Mouse (Mus musculus) left cerebral cortex, postnatal 36 days (tissue): ENCODE measurements around the gene Zfp148. TPM values are rescaled to one million over a fixed set of nuclear protein-coding genes. Genes with fewer than 3 reads are reported as not detected.

Source experiments
- DNase-seq, 2 experiments: peaks; one replicate each; pipeline ENCODE4 v3.0.0; 2021 to 2022; ENCODE audit warnings: low spot score in 2 of 2, mixed read lengths in 1 of 2
- intact Hi-C: fragments of 180-260 bp; cut with DNase I; formaldehyde crosslinking; loops from one replicate; pipeline ENCODE4 v1.15.1; 2025
- total RNA-seq, 2 experiments: library from RNA; stranded (reverse); gene quantifications; 2 replicates each; pipeline ENCODE4 v1.2.3; 2021

Zfp148 gene
- 100 to 1,000 TPM; 159 TPM for total RNA-seq

DNA sequence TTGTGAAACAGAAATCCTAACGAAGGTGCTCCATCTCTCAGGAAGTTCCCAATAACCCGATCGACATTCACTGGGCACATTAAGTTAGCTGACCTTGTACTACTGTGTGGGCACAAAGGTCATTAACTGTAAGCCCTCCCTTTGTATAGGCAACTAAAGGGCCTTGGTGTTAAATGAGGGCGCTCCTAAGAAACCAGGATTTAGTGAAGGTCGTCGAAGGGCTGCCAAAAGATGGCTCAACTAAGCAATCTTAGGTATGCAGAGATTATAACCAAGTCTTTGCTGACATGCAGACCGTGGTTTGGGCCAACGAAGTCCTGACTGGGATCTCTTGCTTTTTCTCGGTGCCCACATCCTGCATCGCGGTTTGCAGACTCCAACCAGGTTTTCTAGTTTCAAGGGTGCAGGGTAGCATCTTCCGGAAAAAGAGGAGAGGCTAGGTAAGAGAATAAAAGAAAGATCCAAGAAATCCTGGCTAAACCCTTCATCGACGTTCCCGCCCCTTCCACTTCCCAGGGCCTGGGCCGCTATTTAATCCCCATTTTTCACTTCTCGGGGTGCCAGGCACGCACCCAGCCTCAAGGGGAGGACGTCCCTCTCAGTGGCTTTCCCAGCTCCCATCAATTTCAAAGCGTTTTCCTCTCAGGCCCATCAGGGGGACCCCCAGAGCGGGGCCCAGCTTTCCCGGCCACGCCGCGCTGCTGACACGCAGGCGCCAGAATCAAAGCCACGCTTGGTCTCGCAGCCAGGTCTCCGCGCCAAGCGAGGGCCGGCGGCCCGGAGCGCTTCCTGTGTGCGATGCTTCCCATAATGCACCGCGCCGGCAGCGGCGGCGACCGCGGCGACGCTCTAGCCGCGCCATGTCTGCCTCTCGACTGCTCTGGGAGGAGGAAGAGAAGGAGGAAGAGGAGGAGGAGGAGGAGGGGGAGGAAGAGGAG is at the start of gene Zfp148:
Gene Zfp148 (plus strand): TSS at position 893 of the 938 bp plus-strand sequence.
- DNase-seq, result peak; percentile 93 to 94
- intact Hi-C loops, result loop anchor here (2.0 to 10.0 kb wide), 5 partner anchors 35 to 503 kb away; partner anchors contain the start of genes Fyttd1, Osbpl11, Rubcn and Slc12a8

DNA sequence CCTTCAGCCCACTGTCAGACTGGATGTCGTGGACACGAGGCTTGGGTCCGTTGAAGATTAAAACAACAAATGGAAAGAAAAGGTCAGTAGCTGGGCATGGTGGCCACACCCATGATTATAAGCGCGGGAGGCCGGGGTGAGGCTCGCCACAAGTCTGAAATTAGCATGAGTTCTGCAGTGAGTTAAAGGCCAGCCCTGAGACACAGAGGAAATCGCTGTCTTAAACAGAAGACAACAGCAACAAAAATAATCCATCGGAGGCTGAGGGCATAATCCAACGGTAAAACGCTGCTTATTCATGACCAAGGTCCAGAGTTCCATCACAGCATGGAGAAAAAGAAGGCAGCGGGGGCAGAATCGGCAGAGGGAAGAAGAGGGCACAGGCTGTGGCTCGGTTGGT is 47.6 kb upstream of the Zfp148 start:
- no peak for DNase-seq
- intact Hi-C loops, result no loop called here

GRCm38 (mm10) chr16:33337177-33337576 is 43.5 kb upstream of the Zfp148 start:
- intact Hi-C loops, result no loop called here
- peak; percentile 39 to 57 for DNase-seq

DNA sequence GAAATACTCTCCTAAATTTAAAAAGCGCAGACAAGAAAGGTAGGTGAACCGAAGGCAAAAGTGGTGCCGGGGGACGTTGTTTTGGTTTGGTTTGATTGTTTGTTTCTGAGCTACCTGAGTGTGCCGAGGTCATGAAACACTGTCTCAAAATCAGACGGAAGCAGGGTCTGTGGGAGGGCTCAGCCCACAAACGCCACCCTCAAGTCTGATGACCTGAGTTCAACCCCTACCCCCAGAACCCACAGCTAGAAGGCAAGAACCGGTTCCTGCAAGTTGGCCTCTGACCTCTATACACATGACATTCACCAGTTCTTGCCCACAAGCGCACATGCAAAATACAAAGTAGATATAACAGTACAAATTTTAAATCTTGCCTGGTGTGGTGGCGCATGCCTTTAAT is 43.0 kb upstream of the Zfp148 start:
- no peak for DNase-seq
- intact Hi-C loops, result no loop called here

GRCm38 (mm10) chr16:33338492-33338891 is 42.1 kb upstream of the Zfp148 start:
- intact Hi-C loops, result no loop called here
- DNase-seq, result no peak

DNA sequence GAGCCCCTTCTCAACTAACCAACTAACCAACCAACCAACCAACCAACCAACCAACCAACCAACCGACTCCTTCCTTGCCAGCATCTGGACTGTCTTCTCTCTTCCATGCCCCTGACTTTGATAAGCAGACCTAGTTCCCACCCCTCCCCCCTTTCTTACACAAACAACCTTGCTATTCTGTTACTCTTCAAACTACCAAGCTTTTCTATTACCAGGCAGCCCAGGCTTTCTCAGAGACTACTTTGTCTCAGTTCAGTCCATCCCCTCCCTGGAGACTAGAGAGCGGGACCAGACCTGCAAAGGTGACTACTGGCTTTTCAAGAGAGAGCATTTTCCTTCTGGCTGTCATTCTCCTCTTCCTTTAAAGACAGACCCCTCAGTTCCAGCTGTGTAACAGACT is 41.2 kb upstream of the Zfp148 start:
- no peak for DNase-seq
- intact Hi-C loops, result no loop called here

GRCm38 (mm10) chr16:33342356-33342755 is 38.3 kb upstream of the Zfp148 start:
- intact Hi-C loops, result no loop called here
- DNase-seq, result no peak

- intact Hi-C loops, result no loop called here
- DNase-seq, result no peak
These were observed 37.5 kb upstream of the Zfp148 start for GRCm38 (mm10) chr16:33343106-33343505.

GRCm38 (mm10) chr16:33343601-33344000 is 37.0 kb upstream of the Zfp148 start:
- DNase-seq, result no peak
- intact Hi-C loops, result no loop called here

DNA sequence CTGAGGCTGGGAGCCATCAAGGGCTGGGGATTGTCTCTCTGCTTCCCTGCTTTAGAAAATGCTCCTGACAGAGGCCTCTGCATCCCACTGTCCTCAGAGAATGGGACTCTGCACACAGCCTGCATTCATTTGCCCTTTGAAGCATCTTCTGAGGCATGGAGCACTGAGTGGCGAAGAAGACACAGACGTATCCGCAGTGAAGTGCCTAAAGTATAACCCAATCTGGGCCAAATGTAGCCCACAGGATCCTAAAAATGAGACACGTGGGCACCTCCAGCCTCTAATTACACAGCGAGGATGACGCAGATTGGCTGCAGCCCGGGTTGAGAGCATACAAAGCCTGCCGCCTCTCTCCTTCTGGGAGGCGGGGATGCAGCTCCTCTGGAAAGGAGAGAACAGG is 36.3 kb upstream of the Zfp148 start:
- intact Hi-C loops, result loop anchor here (2.0 kb wide), 1 partner anchor 36 kb away; the partner anchor contains the start of gene Zfp148
- DNase-seq, result peak; percentile 70 to 86

- intact Hi-C loops, result loop anchor here (2.0 kb wide), 1 partner anchor 36 kb away; the partner anchor contains the start of gene Zfp148
- DNase-seq, result peak; percentile 25 to 30
These were observed 35.8 kb upstream of the Zfp148 start for GRCm38 (mm10) chr16:33344875-33345274.

- intact Hi-C loops, result no loop called here
- no peak for DNase-seq
These were observed 34.3 kb upstream of the Zfp148 start for GRCm38 (mm10) chr16:33346376-33346775.

- intact Hi-C loops, result no loop called here
- DNase-seq, result no peak
These were observed 33.5 kb upstream of the Zfp148 start for GRCm38 (mm10) chr16:33347134-33347533.

DNA sequence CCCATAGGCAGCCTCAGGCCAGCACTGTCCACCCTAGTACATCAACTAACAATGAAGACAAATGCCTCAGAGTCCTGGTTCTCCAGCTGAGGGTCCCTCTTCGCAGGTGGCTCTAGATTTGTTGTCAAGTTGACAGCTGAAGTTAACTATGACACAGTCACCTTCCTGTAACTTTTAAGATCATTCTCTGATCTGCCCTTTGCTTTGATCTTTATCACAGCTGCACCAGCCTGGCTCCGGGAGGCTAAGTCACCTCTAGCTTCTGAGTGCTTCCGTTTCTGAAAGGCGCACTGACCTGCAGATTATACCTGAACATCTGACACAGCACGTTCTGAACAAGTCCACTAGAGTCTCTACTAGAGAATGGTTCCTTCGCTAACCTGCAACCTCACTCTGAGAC is 22.8 kb upstream of the Zfp148 start:
- DNase-seq, result no peak
- intact Hi-C loops, result no loop called here

DNA sequence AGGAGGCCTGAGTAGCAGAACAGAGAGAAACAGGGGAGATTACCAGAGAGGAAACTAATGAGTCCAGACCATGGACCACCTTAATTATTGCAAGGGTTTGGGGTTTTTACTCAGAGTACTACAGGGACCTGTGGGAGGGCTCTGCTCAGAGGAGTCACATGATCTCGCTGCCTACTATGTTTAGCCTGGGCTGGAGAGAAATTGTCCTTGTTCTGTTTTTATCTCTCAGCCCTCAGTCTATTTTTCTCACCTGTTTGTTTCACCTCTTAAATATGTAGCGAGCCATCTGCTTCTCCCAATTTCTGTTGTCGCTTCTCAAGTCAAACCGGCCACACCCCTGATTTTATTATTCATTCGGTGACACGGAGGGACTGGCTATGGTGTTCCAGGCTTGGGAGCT is 14.9 kb upstream of the Zfp148 start:
- DNase-seq, result peak; percentile 25 to 39
- intact Hi-C loops, result no loop called here

DNA sequence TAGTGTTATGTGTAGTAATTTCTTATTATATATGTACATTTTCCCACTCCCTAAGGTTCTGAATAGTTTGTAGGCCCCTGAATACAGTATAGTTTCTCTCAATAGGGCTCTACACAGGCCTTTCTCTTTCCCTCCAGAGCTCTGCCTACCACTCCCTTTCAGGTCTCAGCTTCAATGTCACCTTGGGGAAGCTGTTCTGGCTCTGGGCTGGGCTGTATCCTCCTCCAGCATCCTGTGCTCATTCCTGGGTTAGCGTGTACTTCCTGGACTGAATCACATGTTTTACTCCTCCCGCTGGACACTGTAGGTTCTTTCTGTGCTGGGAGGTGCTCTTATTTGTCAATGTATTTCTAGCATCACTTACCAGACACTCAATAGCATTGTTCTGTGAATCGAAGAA is 12.0 kb upstream of the Zfp148 start:
- no peak for DNase-seq
- intact Hi-C loops, result no loop called here

DNA sequence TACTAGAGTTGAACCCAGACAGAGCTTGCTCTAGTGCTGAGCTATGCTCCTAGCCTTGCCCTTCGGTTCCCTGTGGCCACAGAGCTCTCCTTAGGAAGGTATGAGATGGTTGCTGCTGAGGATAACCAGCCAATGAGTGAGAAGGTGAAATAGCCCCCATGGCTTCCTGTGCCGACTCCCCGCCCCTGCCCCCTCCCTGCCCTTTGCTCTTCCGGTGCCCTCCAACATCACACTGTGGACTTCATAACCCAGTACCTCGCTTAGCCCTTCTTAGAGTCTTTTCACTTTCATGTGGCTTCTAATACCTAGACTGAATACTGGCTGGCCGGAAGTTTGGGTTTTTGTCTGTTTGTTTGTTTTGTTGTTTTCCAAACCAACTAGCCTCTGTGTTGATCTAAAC is 9.8 kb upstream of the Zfp148 start:
- intact Hi-C loops, result no loop called here
- DNase-seq, result no peak

- no peak for DNase-seq
- intact Hi-C loops, result no loop called here
These were observed 8.0 kb upstream of the Zfp148 start for GRCm38 (mm10) chr16:33372611-33373010.

DNA sequence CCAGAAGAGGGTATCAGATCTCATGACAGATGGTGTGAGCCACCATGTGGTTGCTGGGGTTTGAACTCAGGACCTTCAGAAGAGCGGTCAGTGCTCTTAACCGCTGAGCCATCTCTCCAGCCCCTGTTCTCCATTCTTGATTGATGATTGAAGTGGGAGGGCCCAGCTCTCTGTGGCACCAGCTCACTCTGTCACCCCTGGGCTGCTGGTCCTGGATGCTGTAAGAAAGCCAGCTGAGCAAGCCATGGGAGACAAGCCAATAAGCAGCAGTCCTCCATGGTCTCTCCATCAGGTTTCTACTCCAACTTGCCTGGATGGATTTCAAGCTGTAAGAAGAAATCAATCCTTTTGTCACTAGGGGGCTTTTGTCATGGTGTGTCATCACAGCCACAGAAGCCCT is 7.3 kb upstream of the Zfp148 start:
- DNase-seq, result no peak
- intact Hi-C loops, result no loop called here

DNA sequence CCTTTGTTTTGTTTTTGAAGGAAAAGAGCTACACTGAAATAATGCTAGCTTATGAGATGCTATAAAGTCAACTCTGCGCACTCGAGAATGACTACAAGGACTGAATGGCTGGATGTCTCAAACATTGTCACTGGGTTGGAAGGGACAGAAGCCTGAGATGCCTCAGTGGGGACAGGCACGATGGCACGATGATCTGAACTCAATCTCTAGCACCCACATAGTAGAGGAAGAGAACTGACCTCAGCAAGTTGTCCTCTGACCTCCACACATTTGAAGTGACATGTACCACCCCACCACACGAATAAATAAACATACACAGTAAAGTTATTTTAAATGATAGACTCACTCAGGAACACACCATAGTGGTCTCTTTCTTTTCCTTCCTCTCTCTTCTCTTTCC is 4.4 kb upstream of the Zfp148 start:
- intact Hi-C loops, result no loop called here
- DNase-seq, result no peak

DNA sequence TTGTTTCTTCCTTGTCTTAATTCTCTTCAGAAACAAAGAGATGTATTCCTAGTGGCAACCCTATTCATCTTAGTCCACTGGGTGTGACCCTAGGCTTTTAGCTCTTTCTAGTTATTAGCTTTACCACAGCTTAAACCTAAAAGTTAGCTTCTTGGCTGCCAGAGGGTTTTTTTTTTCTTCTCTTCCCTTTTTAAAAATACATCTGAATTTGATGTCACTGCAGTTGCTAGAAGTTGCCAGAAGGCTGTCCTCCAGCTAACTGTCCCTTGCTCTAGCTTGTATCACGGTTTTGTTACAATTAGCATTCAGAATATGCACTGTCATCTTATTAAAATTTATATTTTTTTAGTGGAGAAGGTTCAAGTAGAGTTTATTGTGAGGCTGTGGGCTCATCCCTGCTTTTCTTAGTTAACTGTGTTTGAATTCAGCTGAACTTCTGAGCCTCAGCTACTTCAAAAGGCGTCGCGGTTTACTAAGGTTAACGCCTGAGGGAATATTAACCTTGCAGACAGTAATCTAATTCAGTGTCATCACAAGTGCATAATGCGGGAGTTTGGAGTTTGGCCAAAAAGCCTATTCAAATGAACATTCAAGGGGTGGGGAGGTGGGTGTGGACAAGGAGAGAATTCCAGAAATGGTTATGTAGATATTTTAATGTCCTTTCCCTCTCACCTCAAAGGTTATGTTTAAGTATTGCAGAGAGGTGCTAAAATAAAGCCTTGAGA is 1.3 kb upstream of the Zfp148 start:
- no peak for DNase-seq
- intact Hi-C loops, result no loop called here
